Comparison of ENCODE assay signal across 8 mouse cellular contexts in the genomic region with DNA sequence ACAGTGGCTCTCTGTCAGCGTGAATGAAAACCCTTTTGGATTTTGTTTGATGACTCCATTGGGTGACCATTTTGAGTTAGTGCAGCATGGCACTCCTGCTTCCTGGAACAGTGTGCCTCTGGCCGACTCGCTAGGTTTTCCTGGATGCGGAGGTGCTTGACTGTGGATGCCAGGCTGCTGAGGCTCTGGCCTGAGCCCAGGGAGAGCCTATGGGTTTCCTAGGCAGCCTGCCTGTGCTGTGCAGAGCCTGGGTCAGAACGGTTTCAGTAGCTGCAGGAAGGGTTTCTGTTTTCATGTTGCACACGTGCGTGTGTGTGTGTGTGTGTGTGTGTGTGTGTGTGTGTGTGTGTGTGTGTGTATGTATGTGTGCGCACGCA. TPM values are rescaled to one million over a fixed set of nuclear protein-coding genes. Genes with fewer than 3 reads are reported as not detected.
DNase-seq lines count a peak whose midpoint lies in the region; ATAC-seq and TF ChIP-seq lines count a peak whose summit lies in the region.
"Had no signal": no experiment of that assay in that cellular context is flagged by ENCODE, and none has a peak within 500 bp of the region (broad histone marks: within the 10 kb centered on the region; RNA-seq: fewer than 3 reads in every experiment).

No protein-coding gene starts in this region.

- 94% methylated on average over 9 of the region's 9 CpGs for WGBS in hindbrain, embryonic 13.5 days
- WGBS in hindbrain, embryonic 11.5 days: 88% methylated on average over 9 of the region's 9 CpGs
- 82% methylated on average over 9 of the region's 9 CpGs for WGBS in lung, embryonic 14.5 days
- WGBS in lung, adult 2 months: 73% methylated on average over 9 of the region's 9 CpGs
- WGBS in cerebellum, adult 2 months: 26% methylated on average over 9 of the region's 9 CpGs

- no peak for TF ChIP-seq POLR2A in lung, adult 2 months (IDR thresholded peaks at IDR 0.05; ENCODE audit: borderline replicate concordance, extremely low read depth, low read depth, low read length)
- TF ChIP-seq POLR2A in cerebellum, adult 2 months (IDR thresholded peaks at IDR 0.05; ENCODE audit: borderline replicate concordance, insufficient read depth, low read length): no peak

- peaks cover 53% of the 10 kb centered on the region for H3K4me1 ChIP-seq in hindbrain, embryonic 13.5 days (replicated peaks)
- H3K4me1 ChIP-seq in hindbrain, embryonic 11.5 days (replicated peaks; ENCODE audit: control insufficient read depth, insufficient read depth, low read length): peaks cover 2% of the 10 kb centered on the region; the same call in 1 of the 2 replicates
- H3K4me1 ChIP-seq in lung, embryonic 14.5 days (ENCODE audit: insufficient read depth): no peaks in the 10 kb centered on the region
- peaks cover 3% of the 10 kb centered on the region; the same call in 1 of the 2 replicates for H3K4me1 ChIP-seq in lung, adult 2 months (ENCODE audit: control insufficient read depth, insufficient read depth, low read length)
- peaks cover 24% of the 10 kb centered on the region for H3K4me1 ChIP-seq in cerebellum, adult 2 months (ENCODE audit: control insufficient read depth, insufficient read depth, low read length)

- no peak overlapping the region for H3K27ac ChIP-seq in hindbrain, embryonic 13.5 days
- no peak overlapping the region for H3K27ac ChIP-seq in hindbrain, embryonic 11.5 days (ENCODE audit: low read depth, low read length)
- peak overlapping the region; percentile 47; the same call in 1 of the 2 replicates for H3K27ac ChIP-seq in lung, embryonic 14.5 days (ENCODE audit: low read depth)
- peak overlapping the region; percentile 70 for H3K27ac ChIP-seq in cerebellum, adult 2 months (ENCODE audit: insufficient read depth, low read length)

- TF ChIP-seq CTCF in lung, embryonic 14.5 days (IDR thresholded peaks at IDR 0.05; ENCODE audit: low read depth): no peak
- TF ChIP-seq CTCF in lung, adult 2 months (IDR thresholded peaks at IDR 0.05; ENCODE audit: insufficient read depth, low read length): no peak
- no peak for TF ChIP-seq CTCF in cerebellum, adult 2 months (IDR thresholded peaks at IDR 0.05; ENCODE audit: borderline replicate concordance, insufficient read depth, low read depth, low read length)

- no peak overlapping the region for H3K4me3 ChIP-seq in hindbrain, embryonic 13.5 days
- H3K4me3 ChIP-seq in hindbrain, embryonic 11.5 days (ENCODE audit: low read depth, low read length): no peak overlapping the region
- H3K4me3 ChIP-seq in lung, embryonic 14.5 days (ENCODE audit: low read depth, low read length): no peak overlapping the region
- H3K4me3 ChIP-seq in lung, adult 2 months (replicated peaks; ENCODE audit: extremely low read depth, low read depth, low read length): no peak overlapping the region
- H3K4me3 ChIP-seq in cerebellum, adult 2 months (replicated peaks; ENCODE audit: insufficient read depth, low read depth, low read length): no peak overlapping the region
- H3K4me3 ChIP-seq: myocyte had no signal

- ATAC-seq in hindbrain, embryonic 13.5 days (ENCODE audit: low FRiP score): peak; percentile 68; the same call in 1 of the 2 replicates
- ATAC-seq in hindbrain, embryonic 11.5 days (ENCODE audit: low FRiP score): no peak
- ATAC-seq in lung, embryonic 14.5 days (ENCODE audit: insufficient read depth): no peak

- no peak overlapping the region for H3K9ac ChIP-seq in hindbrain, embryonic 13.5 days
- H3K9ac ChIP-seq in hindbrain, embryonic 11.5 days (ENCODE audit: low read depth, low read length): no peak overlapping the region
- no peak overlapping the region for H3K9ac ChIP-seq in lung, embryonic 14.5 days

- DNase-seq in hindbrain, embryonic 11.5 days (ENCODE audit: low spot score): no peak
- no peak for DNase-seq in lung, embryonic 14.5 days
- no peak for DNase-seq in lung, adult 2 months
- peak; percentile 74 to 83 for DNase-seq in cerebellum, adult 2 months
- DNase-seq in gastrocnemius, postnatal 25 days: peak; percentile 44
- no peak for DNase-seq in urinary bladder, postnatal 25 days (ENCODE audit: low spot score)

- no peak overlapping the region for H3K4me2 ChIP-seq in hindbrain, embryonic 13.5 days
- no peak overlapping the region for H3K4me2 ChIP-seq in hindbrain, embryonic 11.5 days (replicated peaks; ENCODE audit: low read depth, low read length)
- no peak overlapping the region for H3K4me2 ChIP-seq in lung, embryonic 14.5 days

- no peaks in the 10 kb centered on the region for H3K27me3 ChIP-seq in hindbrain, embryonic 13.5 days
- H3K27me3 ChIP-seq in hindbrain, embryonic 11.5 days (ENCODE audit: control insufficient read depth, insufficient read depth, low read length): no peaks in the 10 kb centered on the region
- no peaks in the 10 kb centered on the region for H3K27me3 ChIP-seq in lung, embryonic 14.5 days (ENCODE audit: insufficient read depth, low read length)
- no peaks in the 10 kb centered on the region for H3K27me3 ChIP-seq in cerebellum, adult 2 months (ENCODE audit: control insufficient read depth, insufficient read depth, low read length)

- no peaks in the 10 kb centered on the region for H3K36me3 ChIP-seq in hindbrain, embryonic 13.5 days
- no peaks in the 10 kb centered on the region for H3K36me3 ChIP-seq in hindbrain, embryonic 11.5 days (ENCODE audit: control insufficient read depth, insufficient read depth, low read length)
- peaks cover 31% of the 10 kb centered on the region; the same call in 1 of the 2 replicates for H3K36me3 ChIP-seq in lung, embryonic 14.5 days (ENCODE audit: insufficient read depth)

- no peaks in the 10 kb centered on the region for H3K9me3 ChIP-seq in hindbrain, embryonic 13.5 days
- H3K9me3 ChIP-seq in hindbrain, embryonic 11.5 days (ENCODE audit: control insufficient read depth, low read length): no peaks in the 10 kb centered on the region
- no peaks in the 10 kb centered on the region for H3K9me3 ChIP-seq in lung, embryonic 14.5 days (ENCODE audit: low read depth, low read length)

RNA-seq across cellular contexts. Expression of a gene that starts 46.4 kb away (rescaled TPM):
- polyA plus RNA-seq in hindbrain, embryonic 13.5 days (2015; fragmentation: Nextera tagmentation; extraction: Ambion mirVana): 48.7 and 53.1 TPM in 2 replicates
- polyA plus RNA-seq in hindbrain, embryonic 11.5 days (2014; fragmentation: Nextera tagmentation; extraction: Ambion mirVana): 46.4 and 56.9 TPM in 2 replicates
- polyA plus RNA-seq in lung, embryonic 14.5 days (2014; fragmentation: Nextera tagmentation; extraction: Ambion mirVana): 38.9 and 42.9 TPM in 2 replicates
- 69.8 and 79.4 TPM in 2 replicates for polyA plus RNA-seq in lung, adult 2 months (2012; rRNA removed)
- 156 and 160 TPM in 2 replicates for polyA plus RNA-seq in cerebellum, adult 2 months (2012; rRNA removed)
- 10 to 100 TPM; 93.1 to 94.8 TPM for total RNA-seq in gastrocnemius, postnatal 25 days (2021)

Comparison
In these comparisons a context has a peak if more than half of its experiments do, and no peak if none do; other contexts are left out.
1. H3K27ac ChIP-seq: peak in lung, embryonic 14.5 days (single experiment) and cerebellum, adult 2 months (single experiment); none in hindbrain, embryonic 13.5 days (single experiment) and hindbrain, embryonic 11.5 days (single experiment).
2. DNase-seq: peak in cerebellum, adult 2 months (2 of 2) and gastrocnemius, postnatal 25 days (single experiment); none in hindbrain, embryonic 11.5 days (single experiment), lung, embryonic 14.5 days (single experiment), lung, adult 2 months (single experiment) and urinary bladder, postnatal 25 days (single experiment).